Mouse (Mus musculus) heart, adult 11 months (tissue): Measurements from ENCODE around the gene Gng7.
"Not testable (repeated sequence)": the region's sequence is repeated elsewhere in the genome, so short reads cannot be mapped to it uniquely, and the experiment has no call there.

ENCODE experiments used
- DNase-seq: peaks from one replicate; pipeline ENCODE4 v3.0.0; 2022

Gene Gng7

GRCm38 (mm10) chr10:80991945-80992344 is 22.8 kb downstream of the Gng7 start:
- no peak for DNase-seq

GRCm38 (mm10) chr10:80991007-80991406 is 23.7 kb downstream of the Gng7 start:
- no peak for DNase-seq

GRCm38 (mm10) chr10:80990406-80990805 is 24.3 kb downstream of the Gng7 start:
- DNase-seq, result no peak

GRCm38 (mm10) chr10:80989854-80990253 is 24.9 kb downstream of the Gng7 start:
- not testable (repeated sequence) for DNase-seq

GRCm38 (mm10) chr10:80989446-80989845 is 25.3 kb downstream of the Gng7 start:
- no peak for DNase-seq

- peak; percentile 98 for DNase-seq
These were observed 26.9 kb downstream of the Gng7 start for GRCm38 (mm10) chr10:80987709-80988441.

GRCm38 (mm10) chr10:80986754-80987153 is 28.0 kb downstream of the Gng7 start:
- DNase-seq, result peak; percentile 98

GRCm38 (mm10) chr10:80985970-80986701 is 28.6 kb downstream of the Gng7 start:
- DNase-seq, result no peak

GRCm38 (mm10) chr10:80985241-80985969 is 29.3 kb downstream of the Gng7 start:
- DNase-seq, result peak; percentile 96

- no peak for DNase-seq
These were observed 30.5 kb downstream of the Gng7 start for GRCm38 (mm10) chr10:80984223-80984622.

GRCm38 (mm10) chr10:80982381-80982780 is 32.4 kb downstream of the Gng7 start:
- no peak for DNase-seq

GRCm38 (mm10) chr10:80981564-80982112 is 33.1 kb downstream of the Gng7 start:
- no peak for DNase-seq

- no peak for DNase-seq
These were observed 39.3 kb downstream of the Gng7 start for GRCm38 (mm10) chr10:80975478-80975877.

- DNase-seq, result peak; percentile 95
These were observed 41.0 kb downstream of the Gng7 start for GRCm38 (mm10) chr10:80973722-80974121.

- DNase-seq, result peak; percentile 92
These were observed 42.4 kb downstream of the Gng7 start for GRCm38 (mm10) chr10:80972071-80972987.

- peak; percentile 92 for DNase-seq
These were observed 43.2 kb downstream of the Gng7 start for GRCm38 (mm10) chr10:80971533-80971932.

- DNase-seq, result no peak
These were observed 44.6 kb downstream of the Gng7 start for GRCm38 (mm10) chr10:80970159-80970558.

- no peak for DNase-seq
These were observed 45.4 kb downstream of the Gng7 start for GRCm38 (mm10) chr10:80969298-80969697.

- DNase-seq, result no peak
These were observed 46.6 kb downstream of the Gng7 start for GRCm38 (mm10) chr10:80968106-80968505.

GRCm38 (mm10) chr10:80967101-80967656 is 47.6 kb downstream of the Gng7 start:
- peak; percentile 90 for DNase-seq

- no peak for DNase-seq
These were observed 48.4 kb downstream of the Gng7 start for GRCm38 (mm10) chr10:80966296-80966695.
